Mouse (Mus musculus): ENCODE data around the gene Hs3st6.

DNA sequence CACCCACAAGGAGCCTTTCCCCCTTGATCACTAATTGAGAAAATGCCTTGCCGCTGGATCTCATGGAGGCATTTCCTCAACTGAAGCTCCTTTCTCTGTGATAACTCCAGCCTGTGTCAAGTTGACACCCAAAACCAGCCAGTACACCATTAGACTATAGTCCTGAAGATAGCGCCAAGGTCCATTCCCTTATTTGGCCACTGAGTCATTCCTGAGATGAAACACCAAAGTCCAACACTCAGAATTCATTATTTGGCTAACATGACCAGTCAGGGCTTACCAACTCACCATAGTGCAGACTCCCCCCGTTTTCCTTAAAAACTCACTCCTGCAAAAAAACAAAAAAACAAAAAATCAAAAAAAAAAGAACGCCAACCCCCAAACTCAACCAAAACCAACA, 46.7 kb downstream of the Hs3st6 start:
- TF ChIP-seq CTCF (IDR thresholded peaks at IDR 0.05; ENCODE audit: borderline replicate concordance, insufficient read depth, low read depth, low read length) (no peak), POLR2A (IDR thresholded peaks at IDR 0.05; ENCODE audit: borderline replicate concordance, insufficient read depth, low read length) (no peak)
